Mouse (Mus musculus): ENCODE results near the gene Dnajc30. TPM values are rescaled to one million over a fixed set of nuclear protein-coding genes. Genes with fewer than 3 reads are reported as not detected.
A peak's percentile ranks its signal among the peaks of the same experiment; 100 is the strongest.

Gene Dnajc30
- total and polyA plus RNA-seq, 2 experiments from 2014 or later, result 21.4 to 52.8 TPM

GRCm38 (mm10) chr5:135035608-135036359 is 28.2 kb upstream of the Dnajc30 start:
- Histone ChIP-seq H3K9me3 (ENCODE audit: low read length) (no peaks in the 10 kb centered on the region), H3K4me2 (ENCODE audit: low read depth, low read length, poor library complexity, severe bottlenecking) (no peak overlapping the region), H3K4me3 (ENCODE audit: low read depth, low read length) (no peak overlapping the region), H3K36me3 (ENCODE audit: insufficient read depth, low read length) (peaks cover 18% of the 10 kb centered on the region), H3K27ac (ENCODE audit: low read depth, low read length) (no peak overlapping the region), H3K27me3 (ENCODE audit: insufficient read depth, low read length) (no peaks in the 10 kb centered on the region), H3K4me1 (ENCODE audit: insufficient read depth, low read length) (no peaks in the 10 kb centered on the region), H3K9ac (replicated peaks; ENCODE audit: low read length, poor library complexity, severe bottlenecking) (no peak overlapping the region)
- no peak for TF ChIP-seq CTCF (IDR thresholded peaks at IDR 0.05)
- ATAC-seq (ENCODE audit: low FRiP score) (no peak), DNase-seq (ENCODE audit: low spot score) (no peak)
- 63% methylated on average over 18 of the region's 18 CpGs for WGBS

- Histone ChIP-seq H3K4me2 (ENCODE audit: low read depth, low read length, poor library complexity, severe bottlenecking) (no peak overlapping the region), H3K9me3 (ENCODE audit: low read length) (no peaks in the 10 kb centered on the region), H3K9ac (replicated peaks; ENCODE audit: low read length, poor library complexity, severe bottlenecking) (no peak overlapping the region), H3K27ac (ENCODE audit: low read depth, low read length) (no peak overlapping the region), H3K27me3 (ENCODE audit: insufficient read depth, low read length) (no peaks in the 10 kb centered on the region), H3K36me3 (ENCODE audit: insufficient read depth, low read length) (peaks cover 18% of the 10 kb centered on the region), H3K4me1 (ENCODE audit: insufficient read depth, low read length) (no peaks in the 10 kb centered on the region), H3K4me3 (ENCODE audit: low read depth, low read length) (no peak overlapping the region)
- no peak for TF ChIP-seq CTCF (IDR thresholded peaks at IDR 0.05)
- DNase-seq (ENCODE audit: low spot score) (no peak), ATAC-seq (ENCODE audit: low FRiP score) (no peak)
- 92% methylated on average over 3 of the region's 3 CpGs for WGBS
Observed at GRCm38 (mm10) chr5:135037946-135038345, 26.1 kb upstream of the Dnajc30 start.

- Histone ChIP-seq H3K4me2 (ENCODE audit: low read depth, low read length, poor library complexity, severe bottlenecking) (no peak overlapping the region), H3K36me3 (ENCODE audit: insufficient read depth, low read length) (peaks cover 18% of the 10 kb centered on the region), H3K9me3 (ENCODE audit: low read length) (no peaks in the 10 kb centered on the region), H3K27ac (ENCODE audit: low read depth, low read length) (no peak overlapping the region), H3K4me3 (ENCODE audit: low read depth, low read length) (no peak overlapping the region), H3K9ac (replicated peaks; ENCODE audit: low read length, poor library complexity, severe bottlenecking) (no peak overlapping the region), H3K27me3 (ENCODE audit: insufficient read depth, low read length) (no peaks in the 10 kb centered on the region), H3K4me1 (ENCODE audit: insufficient read depth, low read length) (no peaks in the 10 kb centered on the region)
- no peak for DNase-seq (ENCODE audit: low spot score)
- ATAC-seq (ENCODE audit: low FRiP score), result no peak
- no peak for TF ChIP-seq CTCF (IDR thresholded peaks at IDR 0.05)
- WGBS, result 87% methylated on average over 9 of the region's 9 CpGs
Observed at GRCm38 (mm10) chr5:135039541-135039940, 24.5 kb upstream of the Dnajc30 start.

GRCm38 (mm10) chr5:135040059-135040458 is 23.9 kb upstream of the Dnajc30 start:
- H3K4me1 ChIP-seq (ENCODE audit: insufficient read depth, low read length), result no peaks in the 10 kb centered on the region
- no peaks in the 10 kb centered on the region for H3K9me3 ChIP-seq (ENCODE audit: low read length)
- TF ChIP-seq CTCF (IDR thresholded peaks at IDR 0.05), result no peak
- H3K4me3 ChIP-seq (ENCODE audit: low read depth, low read length), result no peak overlapping the region
- ATAC-seq (ENCODE audit: low FRiP score) (no peak), DNase-seq (ENCODE audit: low spot score) (no peak)
- H3K9ac ChIP-seq (replicated peaks; ENCODE audit: low read length, poor library complexity, severe bottlenecking), result no peak overlapping the region
- H3K36me3 ChIP-seq (ENCODE audit: insufficient read depth, low read length), result peaks cover 24% of the 10 kb centered on the region
- 34% methylated on average over 6 of the region's 6 CpGs for WGBS
- H3K27me3 ChIP-seq (ENCODE audit: insufficient read depth, low read length), result no peaks in the 10 kb centered on the region
- H3K27ac ChIP-seq (ENCODE audit: low read depth, low read length), result no peak overlapping the region
- H3K4me2 ChIP-seq (ENCODE audit: low read depth, low read length, poor library complexity, severe bottlenecking), result no peak overlapping the region

GRCm38 (mm10) chr5:135040777-135041176 is 23.2 kb upstream of the Dnajc30 start:
- Histone ChIP-seq H3K27ac (ENCODE audit: low read depth, low read length) (no peak overlapping the region), H3K4me3 (ENCODE audit: low read depth, low read length) (no peak overlapping the region), H3K9me3 (ENCODE audit: low read length) (no peaks in the 10 kb centered on the region), H3K27me3 (ENCODE audit: insufficient read depth, low read length) (no peaks in the 10 kb centered on the region), H3K9ac (replicated peaks; ENCODE audit: low read length, poor library complexity, severe bottlenecking) (no peak overlapping the region), H3K4me1 (ENCODE audit: insufficient read depth, low read length) (no peaks in the 10 kb centered on the region), H3K4me2 (ENCODE audit: low read depth, low read length, poor library complexity, severe bottlenecking) (no peak overlapping the region), H3K36me3 (ENCODE audit: insufficient read depth, low read length) (peaks cover 31% of the 10 kb centered on the region)
- no peak for TF ChIP-seq CTCF (IDR thresholded peaks at IDR 0.05)
- ATAC-seq (ENCODE audit: low FRiP score) (no peak), DNase-seq (ENCODE audit: low spot score) (no peak)
- WGBS, result 86% methylated on average over 11 of the region's 11 CpGs

- Histone ChIP-seq H3K9me3 (ENCODE audit: low read length) (no peaks in the 10 kb centered on the region), H3K9ac (replicated peaks; ENCODE audit: low read length, poor library complexity, severe bottlenecking) (no peak overlapping the region), H3K27me3 (ENCODE audit: insufficient read depth, low read length) (no peaks in the 10 kb centered on the region), H3K4me1 (ENCODE audit: insufficient read depth, low read length) (no peaks in the 10 kb centered on the region), H3K27ac (ENCODE audit: low read depth, low read length) (no peak overlapping the region), H3K4me3 (ENCODE audit: low read depth, low read length) (no peak overlapping the region), H3K36me3 (ENCODE audit: insufficient read depth, low read length) (peaks cover 44% of the 10 kb centered on the region), H3K4me2 (ENCODE audit: low read depth, low read length, poor library complexity, severe bottlenecking) (no peak overlapping the region)
- ATAC-seq (ENCODE audit: low FRiP score) (0 out of 2 replicates have a peak, but pooled peaks have one; percentile 38), DNase-seq (ENCODE audit: low spot score) (no peak)
- TF ChIP-seq CTCF (IDR thresholded peaks at IDR 0.05), result no peak
- WGBS, result 33% methylated on average over 21 of the region's 21 CpGs
Observed at GRCm38 (mm10) chr5:135042105-135042788, 21.8 kb upstream of the Dnajc30 start.

Measured in midbrain, postnatal 0 days (tissue).